Mouse (Mus musculus): ENCODE data around the gene E2f2.

The E2f2 gene

GRCm38 (mm10) chr4:136177244-136177611, 5.0 kb downstream of the E2f2 start:
- DNase-seq: no peak

- DNase-seq: peak; percentile 71
Measured at GRCm38 (mm10) chr4:136177612-136178474, 5.6 kb downstream of the E2f2 start.

GRCm38 (mm10) chr4:136178475-136178921, 6.3 kb downstream of the E2f2 start:
- no peak for DNase-seq

GRCm38 (mm10) chr4:136179456-136179855, 7.3 kb downstream of the E2f2 start:
- DNase-seq: no peak

GRCm38 (mm10) chr4:136179998-136180397, 7.8 kb downstream of the E2f2 start:
- DNase-seq: peak; percentile 87

- peak; percentile 53 for DNase-seq
Measured at GRCm38 (mm10) chr4:136180408-136181330, 8.5 kb downstream of the E2f2 start.

GRCm38 (mm10) chr4:136181367-136181766, 9.2 kb downstream of the E2f2 start:
- peak; percentile 34 for DNase-seq

- DNase-seq: no peak
Measured at GRCm38 (mm10) chr4:136185375-136185774, 13.2 kb downstream of the E2f2 start.

GRCm38 (mm10) chr4:136186315-136186714, 14.1 kb downstream of the E2f2 start:
- no peak for DNase-seq

GRCm38 (mm10) chr4:136186739-136187472, 14.7 kb downstream of the E2f2 start:
- DNase-seq: no peak

- no peak for DNase-seq
Measured at GRCm38 (mm10) chr4:136188973-136189737, 17.0 kb downstream of the E2f2 start.

- no peak for DNase-seq
Measured at GRCm38 (mm10) chr4:136189912-136190311, 17.7 kb downstream of the E2f2 start.

GRCm38 (mm10) chr4:136193571-136193970, 21.4 kb downstream of the E2f2 start:
- DNase-seq: no peak

GRCm38 (mm10) chr4:136195029-136195428, 22.8 kb downstream of the E2f2 start:
- no peak for DNase-seq

- DNase-seq: no peak
Measured at GRCm38 (mm10) chr4:136195629-136196028, 23.4 kb downstream of the E2f2 start.

GRCm38 (mm10) chr4:136196201-136196600, 24.0 kb downstream of the E2f2 start:
- DNase-seq: no peak

GRCm38 (mm10) chr4:136198846-136199245, 26.7 kb downstream of the E2f2 start:
- no peak for DNase-seq

- peak; percentile 73 for DNase-seq
Measured at GRCm38 (mm10) chr4:136199562-136200292, 27.5 kb downstream of the E2f2 start.

GRCm38 (mm10) chr4:136202509-136202908, 30.3 kb downstream of the E2f2 start:
- peak; percentile 86 for DNase-seq

- no peak for DNase-seq
Measured at GRCm38 (mm10) chr4:136204775-136205174, 32.6 kb downstream of the E2f2 start.
